Mouse (Mus musculus) retina, embryonic 14.5 days (tissue): ENCODE measurements at regions not wholly inside any gene's neighbourhood (a gene's known extent, or its start where the extent isn't known, plus 50 kb on each side); places are given as distances from the start of the nearest gene placed in this dataset.

ENCODE experiments used
- DNase-seq: peaks from one replicate; pipeline ENCODE4 v3.0.0-alpha.2; 2015; ENCODE audit warnings: low spot score

GRCm38 (mm10) chr7:61939971-61940705 is 406.2 kb upstream of the Ndn start:
- peak; percentile 10 for DNase-seq

- DNase-seq: no peak
Observed at GRCm38 (mm10) chr7:61982203-61982932, 364.0 kb upstream of the Ndn start.

- DNase-seq: no peak
Observed at GRCm38 (mm10) chr7:62026635-62027034, 319.7 kb upstream of the Ndn start.

GRCm38 (mm10) chr7:62045743-62046451 is 300.5 kb upstream of the Ndn start:
- no peak for DNase-seq

GRCm38 (mm10) chr7:62046452-62046809 is 299.9 kb upstream of the Ndn start:
- DNase-seq: no peak

GRCm38 (mm10) chr7:62078607-62079006 is 267.8 kb upstream of the Ndn start:
- DNase-seq: no peak

- DNase-seq: no peak
Observed at GRCm38 (mm10) chr7:62085120-62085849, 261.1 kb upstream of the Ndn start.
